Mouse (Mus musculus): ENCODE measurements around the gene B4galt3.
"Not testable (repeated sequence)": the region's sequence is repeated elsewhere in the genome, so short reads cannot be mapped to it uniquely, and the experiment has no call there.

GRCm38 (mm10) chr1:171241952-171242351 is 28.2 kb upstream of the B4galt3 start:
- not testable (repeated sequence) for TF ChIP-seq CTCF (IDR thresholded peaks at IDR 0.05; ENCODE audit: control insufficient read depth, insufficient read depth, insufficient replicate concordance, low read depth, low read length); POLR2A (IDR thresholded peaks at IDR 0.05; ENCODE audit: control insufficient read depth, low read depth, low read length)
